Mouse (Mus musculus) kidney, adult 2 months (tissue): ENCODE measurements at regions not wholly inside any gene's neighbourhood (a gene's known extent, or its start where the extent isn't known, plus 50 kb on each side); places are given as distances from the start of the nearest gene placed in this dataset.

ENCODE experiments used
- DNase-seq: peaks from one replicate; pipeline ENCODE4 v3.0.0; 2021
- H3K27ac ChIP-seq: fragments of 200-500 bp; 2 replicates; pipeline ENCODE4 v1.5.1; 2012; ENCODE audit warnings: low read depth, low read length, control low read depth, inconsistent platforms; ENCODE audit not compliant: insufficient read depth
- H3K27me3 ChIP-seq: fragments of 200-500 bp; replicated peaks from 2 replicates; pipeline ENCODE4 v1.6.1; 2012; ENCODE audit warnings: mild to moderate bottlenecking, moderate library complexity, low read length, inconsistent platforms; ENCODE audit not compliant: control insufficient read depth, insufficient read depth
- H3K36me3 ChIP-seq: fragments of 200-500 bp; 2 replicates; pipeline ENCODE4 v1.6.1; 2012; ENCODE audit warnings: mild to moderate bottlenecking, moderate library complexity, low read length, inconsistent platforms; ENCODE audit not compliant: control insufficient read depth, insufficient read depth
- H3K4me1 ChIP-seq: fragments of 200-500 bp; 2 replicates; pipeline ENCODE4 v1.6.1; 2011; ENCODE audit warnings: low read length; ENCODE audit not compliant: control insufficient read depth, insufficient read depth
- H3K4me3 ChIP-seq: fragments of 200-500 bp; 2 replicates; pipeline ENCODE4 v1.5.1; 2011; ENCODE audit warnings: mild to moderate bottlenecking, low read depth, low read length, control low read depth; ENCODE audit not compliant: insufficient read depth
- CTCF ChIP-seq: fragments of 200-500 bp; conservative IDR thresholded peaks from 2 replicates; pipeline ENCODE4 v1.5.1; 2011; ENCODE audit warnings: low read depth, mild to moderate bottlenecking, control low read depth, low read length, moderate library complexity, mixed read lengths; ENCODE audit not compliant: insufficient read depth, insufficient read length
- POLR2A ChIP-seq: fragments of 200-500 bp; IDR thresholded peaks from one replicate; pipeline ENCODE4 v1.6.1; 2011; ENCODE audit warnings: low read depth, low read length, control low read depth
- WGBS: fragments of 180-500 bp; shearing (Covaris S2); methylation state at CpG from one replicate; pipeline ENCODE4 v1.1.7; 2018; 5-methylcytosine and 5-hydroxymethylcytosine counted together

DNA sequence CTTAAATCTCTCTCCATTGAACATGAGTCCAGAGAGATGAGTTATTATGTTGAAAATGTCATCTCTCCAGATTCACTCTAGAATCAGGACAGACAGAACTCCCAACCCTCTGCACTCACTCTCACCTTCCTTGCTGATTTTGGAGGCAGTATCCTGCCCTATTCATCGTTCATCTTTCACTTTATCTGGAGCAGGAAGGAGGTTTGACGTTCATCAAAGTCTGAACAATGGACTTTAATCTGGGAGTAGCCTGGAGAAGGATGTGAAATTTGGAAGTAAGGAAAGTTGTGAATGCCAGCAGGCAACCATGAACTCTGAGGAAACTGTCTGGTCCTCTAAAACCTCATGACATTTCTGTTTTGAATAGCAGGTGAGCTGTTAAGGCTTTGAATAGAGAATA is 125.0 kb upstream of the App start:
- H3K27ac ChIP-seq: no peak overlapping the region
- no peaks in the 10 kb centered on the region for H3K36me3 ChIP-seq
- WGBS: 53% methylated on average over 2 of the region's 2 CpGs
- no peak for TF ChIP-seq POLR2A
- TF ChIP-seq CTCF: no peak
- H3K27me3 ChIP-seq: no peaks in the 10 kb centered on the region
- peak; percentile 37 for DNase-seq
- H3K4me1 ChIP-seq: no peaks in the 10 kb centered on the region
- no peak overlapping the region for H3K4me3 ChIP-seq

DNA sequence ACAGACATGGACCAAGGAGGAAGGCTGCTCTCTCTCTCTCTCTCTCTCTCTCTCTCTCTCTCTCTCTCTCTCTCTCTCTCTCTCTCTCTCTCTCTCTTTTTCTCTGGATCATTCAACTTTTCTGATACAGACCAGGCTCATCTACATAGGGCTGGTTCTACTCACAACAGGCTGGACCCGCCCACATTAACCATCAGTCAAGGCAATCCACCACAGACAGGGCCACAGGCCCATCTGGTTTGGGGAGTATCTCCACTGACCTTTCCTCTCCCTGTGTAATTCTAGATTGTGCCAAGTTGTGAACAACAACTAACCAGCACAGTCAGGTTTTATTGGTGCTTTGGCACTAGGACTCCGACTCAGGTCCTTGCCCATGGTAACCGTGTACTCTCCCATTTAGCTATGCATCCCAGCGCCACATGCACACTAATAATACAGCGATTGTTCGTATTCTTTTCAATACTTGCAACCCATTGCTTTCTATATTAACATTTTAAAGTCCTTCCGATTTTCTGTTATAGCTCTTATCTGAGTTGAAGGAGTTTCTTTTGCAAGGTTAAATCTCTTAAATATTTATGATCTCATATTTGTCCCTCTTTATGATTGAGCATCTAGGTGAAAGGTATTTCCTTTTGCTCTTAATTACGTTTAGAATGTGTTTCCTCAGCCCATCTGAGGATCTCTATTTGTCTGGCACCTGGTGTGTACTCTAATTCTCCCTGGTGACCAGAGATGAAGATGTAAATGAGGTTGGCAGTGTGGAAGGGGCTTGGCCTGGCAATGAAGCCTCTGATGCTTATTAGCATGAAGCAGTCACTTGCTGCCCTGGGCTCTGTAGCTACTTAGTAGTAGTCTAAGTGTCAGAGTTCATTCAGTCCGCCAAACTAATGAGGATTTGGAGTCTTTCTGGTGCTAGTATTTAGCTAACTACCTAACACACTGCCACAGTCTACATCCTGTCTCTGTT is 117.7 kb upstream of the App start:
- Histone ChIP-seq H3K27ac (no peak overlapping the region), H3K4me3 (no peak overlapping the region), H3K4me1 (no peaks in the 10 kb centered on the region), H3K36me3 (no peaks in the 10 kb centered on the region), H3K27me3 (no peaks in the 10 kb centered on the region)
- WGBS: 85% methylated on average over 9 of the region's 9 CpGs
- DNase-seq: peak; percentile 4
- TF ChIP-seq CTCF: no peak
- TF ChIP-seq POLR2A: no peak

DNA sequence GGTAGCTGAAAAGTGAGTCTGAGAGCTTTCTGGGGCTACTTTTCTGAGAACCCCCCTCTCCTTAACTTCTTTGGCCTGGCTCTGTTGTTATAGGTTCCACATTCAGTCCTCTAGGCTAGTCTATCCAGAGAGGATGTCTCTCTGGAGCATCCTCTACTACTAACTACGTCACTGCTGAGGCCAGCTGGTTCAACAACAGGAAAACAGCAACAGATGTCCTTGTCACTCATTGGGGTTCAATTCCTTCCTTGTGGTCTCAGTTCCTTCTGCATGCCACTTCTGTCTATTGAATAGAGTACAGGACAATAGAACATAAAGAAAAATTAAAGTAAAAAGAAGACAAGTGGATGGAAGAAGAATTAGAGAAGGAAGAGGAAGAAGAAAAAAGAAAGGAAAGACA is 104.3 kb upstream of the App start:
- no peak for TF ChIP-seq CTCF
- TF ChIP-seq POLR2A: no peak
- H3K27ac ChIP-seq: no peak overlapping the region
- H3K36me3 ChIP-seq: no peaks in the 10 kb centered on the region
- no peak overlapping the region for H3K4me3 ChIP-seq
- H3K4me1 ChIP-seq: no peaks in the 10 kb centered on the region
- no peaks in the 10 kb centered on the region for H3K27me3 ChIP-seq
- WGBS: 64% methylated on average over 1 of the region's 1 CpGs
- DNase-seq: no peak

GRCm38 (mm10) chr16:85269681-85270080 is 96.1 kb upstream of the App start:
- 67% methylated on average over 8 of the region's 8 CpGs for WGBS
- no peaks in the 10 kb centered on the region for H3K4me1 ChIP-seq
- no peaks in the 10 kb centered on the region for H3K27me3 ChIP-seq
- no peak overlapping the region for H3K27ac ChIP-seq
- TF ChIP-seq POLR2A: no peak
- TF ChIP-seq CTCF: no peak
- no peak for DNase-seq
- no peaks in the 10 kb centered on the region for H3K36me3 ChIP-seq
- H3K4me3 ChIP-seq: no peak overlapping the region

DNA sequence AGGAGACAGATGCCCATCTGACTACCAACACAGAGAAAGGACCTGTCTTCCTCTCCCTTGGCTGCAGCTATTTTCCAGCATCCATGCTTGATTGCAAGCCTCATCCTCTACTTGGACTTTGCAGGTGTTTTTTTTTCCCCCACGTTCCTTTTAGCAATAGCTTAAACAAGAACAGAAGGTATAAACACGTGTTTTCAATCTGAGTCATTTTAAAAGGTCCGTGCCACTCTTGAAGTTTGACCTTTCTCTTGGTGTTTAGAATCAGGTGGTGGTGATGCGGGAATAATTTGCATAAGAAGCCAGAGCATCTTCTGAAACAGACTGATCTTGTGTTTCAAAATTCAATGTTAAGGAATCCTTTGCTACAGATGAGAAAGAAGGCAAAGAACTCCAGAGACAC is 86.3 kb upstream of the App start:
- DNase-seq: no peak
- TF ChIP-seq CTCF: no peak
- no peak for TF ChIP-seq POLR2A
- no peak overlapping the region for H3K27ac ChIP-seq
- H3K4me3 ChIP-seq: no peak overlapping the region
- no peaks in the 10 kb centered on the region for H3K27me3 ChIP-seq
- H3K4me1 ChIP-seq: no peaks in the 10 kb centered on the region
- WGBS: 65% methylated on average over 4 of the region's 4 CpGs
- no peaks in the 10 kb centered on the region for H3K36me3 ChIP-seq

GRCm38 (mm10) chr16:85247301-85247700 is 73.7 kb upstream of the App start:
- DNase-seq: no peak
- H3K4me1 ChIP-seq: no peaks in the 10 kb centered on the region
- no peak overlapping the region for H3K27ac ChIP-seq
- H3K36me3 ChIP-seq: no peaks in the 10 kb centered on the region
- H3K4me3 ChIP-seq: no peak overlapping the region
- WGBS: 70% methylated on average over 1 of the region's 1 CpGs
- no peak for TF ChIP-seq POLR2A
- TF ChIP-seq CTCF: no peak
- H3K27me3 ChIP-seq: no peaks in the 10 kb centered on the region

- H3K4me1 ChIP-seq: no peaks in the 10 kb centered on the region
- TF ChIP-seq CTCF (no peak), POLR2A (no peak)
- DNase-seq: no peak
- WGBS: 84% methylated on average over 1 of the region's 1 CpGs
- H3K36me3 ChIP-seq: no peaks in the 10 kb centered on the region
- no peaks in the 10 kb centered on the region for H3K27me3 ChIP-seq
- H3K27ac ChIP-seq: no peak overlapping the region
- H3K4me3 ChIP-seq: no peak overlapping the region
Measured at GRCm38 (mm10) chr16:85233037-85233436, 59.5 kb upstream of the App start.
